Mouse (Mus musculus) myocyte (in vitro differentiated cells): Measurements from ENCODE around the gene C1qtnf12.

Source experiments
- E2F4 ChIP-seq: IDR thresholded peaks from one replicate; pipeline ENCODE4 v1.6.1; 2011; ENCODE audit warnings: mild to moderate bottlenecking, control low read depth, moderate library complexity; ENCODE audit not compliant: insufficient read depth
- MAX ChIP-seq: IDR thresholded peaks from one replicate; pipeline ENCODE4 v1.6.1; 2011; ENCODE audit warnings: low read depth, mild to moderate bottlenecking, control low read depth
- MYOG ChIP-seq, 3 experiments: IDR thresholded peaks; one replicate each; pipeline ENCODE4 v1.6.1; 2011; ENCODE audit warnings: control low read depth in 2 of 3, low read depth in 2 of 3, mild to moderate bottlenecking in 2 of 3; ENCODE audit not compliant: insufficient read length in 2 of 3, control insufficient read depth in 1 of 3, insufficient read depth in 1 of 3
- POLR2A ChIP-seq: IDR thresholded peaks from one replicate; pipeline ENCODE4 v1.6.1; 2011; ENCODE audit warnings: low read depth, mild to moderate bottlenecking, control low read depth, moderate library complexity; ENCODE audit not compliant: insufficient read length
- TCF12 ChIP-seq: IDR thresholded peaks from one replicate; pipeline ENCODE4 v1.6.1; 2011; ENCODE audit warnings: mild to moderate bottlenecking, control low read depth; ENCODE audit not compliant: poor library complexity, insufficient read depth, severe bottlenecking
- TCF3 ChIP-seq: IDR thresholded peaks from one replicate; pipeline ENCODE4 v1.6.1; 2011; ENCODE audit warnings: low read depth, control low read depth; ENCODE audit not compliant: insufficient read length

DNA sequence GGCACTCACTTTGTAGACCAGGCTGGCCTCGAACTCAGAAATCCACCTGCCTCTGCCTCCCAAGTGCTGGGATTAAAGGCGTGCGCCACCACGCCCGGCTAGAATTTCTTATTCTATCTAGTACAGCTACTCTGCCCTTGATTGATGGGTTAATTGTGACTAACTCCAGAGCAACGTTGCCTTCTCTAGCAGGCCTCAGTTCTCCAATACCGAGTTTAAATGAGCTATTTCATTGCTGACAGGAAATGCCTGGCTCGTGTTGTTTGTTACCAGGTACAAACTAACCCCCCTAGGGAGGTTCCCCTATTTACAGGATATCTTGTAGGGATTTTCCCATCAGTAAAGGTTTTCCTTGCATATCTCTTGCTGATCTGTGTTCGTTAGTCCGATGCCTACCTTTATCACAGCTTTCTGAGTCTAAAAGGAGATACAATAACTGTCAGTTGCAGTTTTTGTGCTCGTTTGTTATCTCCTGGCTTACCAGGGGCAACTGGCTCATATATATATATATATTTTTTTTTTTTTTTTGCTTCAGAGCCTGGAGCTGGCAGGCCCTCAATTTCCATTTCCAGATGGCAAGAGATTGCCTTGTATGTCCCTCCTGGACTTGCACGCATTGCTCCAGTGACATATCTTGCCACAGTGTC lies 19.4 kb downstream of the C1qtnf12 start:
- TF ChIP-seq TCF12, result no peak
- no peak for TF ChIP-seq TCF3
- no peak for TF ChIP-seq POLR2A
- no peak for TF ChIP-seq MYOG (IDR thresholded peaks at IDR 0.05; ENCODE audit: control insufficient read depth in 1 of 3, insufficient read depth in 1 of 3, insufficient read length in 2 of 3, low read depth in 2 of 3)
- TF ChIP-seq E2F4, result no peak
- no peak for TF ChIP-seq MAX
